Mouse (Mus musculus) E14TG2a.4 (cell line): ENCODE data around the gene Fermt1.

ENCODE experiments used
- H3K27me3 ChIP-seq: 2 replicates; pipeline ENCODE4 v1.6.1; 2014; ENCODE audit warnings: low read length, control low read depth; ENCODE audit not compliant: insufficient read depth
- H3K36me3 ChIP-seq: 2 replicates; pipeline ENCODE4 v1.6.1; 2014; ENCODE audit warnings: low read length, control low read depth; ENCODE audit not compliant: insufficient read depth
- H3K4me1 ChIP-seq: replicated peaks from 2 replicates; pipeline ENCODE4 v1.6.1; 2014; ENCODE audit warnings: low read depth, low read length, control low read depth
- H3K4me3 ChIP-seq: replicated peaks from 2 replicates; pipeline ENCODE4 v1.5.1; 2014; ENCODE audit warnings: mild to moderate bottlenecking, low read length
- H3K9me3 ChIP-seq: 2 replicates; pipeline ENCODE4 v1.6.1; 2014; ENCODE audit warnings: low read length, control low read depth
- CTCF ChIP-seq: conservative IDR thresholded peaks from 2 replicates; pipeline ENCODE4 v1.5.1; 2014; ENCODE audit warnings: low read length
- NANOG ChIP-seq: IDR thresholded peaks from 2 replicates; pipeline ENCODE4 v1.6.1; 2014; ENCODE audit warnings: borderline replicate concordance, low read length, mixed read lengths
- POU5F1 ChIP-seq: IDR thresholded peaks from 2 replicates; pipeline ENCODE4 v1.6.1; 2014; ENCODE audit warnings: low read length, borderline replicate concordance

Fermt1 gene

GRCm38 (mm10) chr2:132927871-132928270 lies 17.8 kb downstream of the Fermt1 start:
- H3K4me1 ChIP-seq = no peaks in the 10 kb centered on the region
- H3K4me3 ChIP-seq = no peak overlapping the region
- no peaks in the 10 kb centered on the region for H3K27me3 ChIP-seq
- no peak for TF ChIP-seq NANOG
- TF ChIP-seq POU5F1 = no peak
- no peak for TF ChIP-seq CTCF
- H3K9me3 ChIP-seq = no peaks in the 10 kb centered on the region
- H3K36me3 ChIP-seq = no peaks in the 10 kb centered on the region

- Histone ChIP-seq H3K4me1 (no peaks in the 10 kb centered on the region), H3K9me3 (no peaks in the 10 kb centered on the region), H3K27me3 (no peaks in the 10 kb centered on the region), H3K4me3 (no peak overlapping the region), H3K36me3 (no peaks in the 10 kb centered on the region)
- no peak for TF ChIP-seq POU5F1
- TF ChIP-seq CTCF = no peak
- TF ChIP-seq NANOG = no peak
These were observed 18.4 kb downstream of the Fermt1 start for GRCm38 (mm10) chr2:132927298-132927697.

GRCm38 (mm10) chr2:132923290-132924085 lies 22.2 kb downstream of the Fermt1 start:
- TF ChIP-seq NANOG = no peak
- no peak for TF ChIP-seq POU5F1
- TF ChIP-seq CTCF = no peak
- Histone ChIP-seq H3K4me3 (no peak overlapping the region), H3K36me3 (no peaks in the 10 kb centered on the region), H3K27me3 (no peaks in the 10 kb centered on the region), H3K9me3 (no peaks in the 10 kb centered on the region), H3K4me1 (no peaks in the 10 kb centered on the region)

- Histone ChIP-seq H3K27me3 (no peaks in the 10 kb centered on the region), H3K4me3 (no peak overlapping the region), H3K9me3 (no peaks in the 10 kb centered on the region), H3K36me3 (no peaks in the 10 kb centered on the region), H3K4me1 (no peaks in the 10 kb centered on the region)
- TF ChIP-seq CTCF (no peak), NANOG (no peak), POU5F1 (no peak)
These were observed 23.4 kb downstream of the Fermt1 start for GRCm38 (mm10) chr2:132922076-132922873.

- Histone ChIP-seq H3K9me3 (no peaks in the 10 kb centered on the region), H3K4me1 (no peaks in the 10 kb centered on the region), H3K4me3 (no peak overlapping the region), H3K27me3 (no peaks in the 10 kb centered on the region), H3K36me3 (no peaks in the 10 kb centered on the region)
- no peak for TF ChIP-seq NANOG
- TF ChIP-seq CTCF = no peak
- no peak for TF ChIP-seq POU5F1
These were observed 30.9 kb downstream of the Fermt1 start for GRCm38 (mm10) chr2:132914785-132915184.

GRCm38 (mm10) chr2:132906763-132907162 lies 38.9 kb downstream of the Fermt1 start:
- Histone ChIP-seq H3K4me1 (0 out of 2 replicates have a peak, but pooled peaks cover 2% of the 10 kb centered on the region), H3K36me3 (no peaks in the 10 kb centered on the region), H3K4me3 (no peak overlapping the region), H3K27me3 (no peaks in the 10 kb centered on the region; the same call in 1 of the 2 replicates), H3K9me3 (no peaks in the 10 kb centered on the region)
- TF ChIP-seq CTCF = peak; percentile 46
- no peak for TF ChIP-seq POU5F1

GRCm38 (mm10) chr2:132904961-132905360 lies 40.7 kb downstream of the Fermt1 start:
- H3K9me3 ChIP-seq = no peaks in the 10 kb centered on the region
- H3K4me3 ChIP-seq = no peak overlapping the region
- TF ChIP-seq CTCF (no peak), POU5F1 (no peak), NANOG (no peak)
- H3K36me3 ChIP-seq = no peaks in the 10 kb centered on the region
- H3K27me3 ChIP-seq = peaks cover 4% of the 10 kb centered on the region
- H3K4me1 ChIP-seq = 0 out of 2 replicates have a peak, but pooled peaks cover 2% of the 10 kb centered on the region

- Histone ChIP-seq H3K27me3 (peaks cover 4% of the 10 kb centered on the region), H3K9me3 (no peaks in the 10 kb centered on the region), H3K4me1 (0 out of 2 replicates have a peak, but pooled peaks cover 2% of the 10 kb centered on the region), H3K4me3 (no peak overlapping the region), H3K36me3 (no peaks in the 10 kb centered on the region)
- TF ChIP-seq CTCF = peak; percentile 84
- TF ChIP-seq NANOG = no peak
These were observed 42.2 kb downstream of the Fermt1 start for GRCm38 (mm10) chr2:132903498-132903897.
